Mouse (Mus musculus) embryo, embryonic 10 days (tissue): ENCODE results near the gene Cep70.
A peak's percentile ranks its signal among the peaks of the same experiment; 100 is the strongest.

Experiments
- DNase-seq: peaks from one replicate; pipeline ENCODE4 v3.0.0-alpha.2; 2015; ENCODE audit warnings: low spot score

The Cep70 gene

DNA sequence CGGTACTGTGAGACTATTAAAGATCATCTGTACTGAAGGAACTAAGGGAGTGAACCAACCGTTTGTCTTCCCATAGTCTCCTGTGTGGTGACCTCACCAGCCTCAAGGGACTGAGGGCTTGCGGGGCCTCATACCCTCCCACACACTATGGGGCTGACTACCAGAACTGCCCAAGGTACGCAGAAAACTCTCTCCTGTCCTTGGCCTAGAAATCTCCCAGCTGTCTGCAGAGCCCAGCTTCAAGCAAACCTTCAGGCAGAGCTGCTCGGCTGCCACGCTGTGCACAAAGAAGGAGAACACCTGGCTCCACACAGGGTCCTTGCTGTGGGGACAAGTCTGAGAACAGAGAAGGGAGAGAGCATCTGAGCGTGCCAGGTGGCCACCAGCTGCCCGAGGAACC lies 76.8 kb downstream of the Cep70 start:
- no peak for DNase-seq

- no peak for DNase-seq
These were observed 82.2 kb downstream of the Cep70 start for GRCm38 (mm10) chr9:99325208-99325929.

DNA sequence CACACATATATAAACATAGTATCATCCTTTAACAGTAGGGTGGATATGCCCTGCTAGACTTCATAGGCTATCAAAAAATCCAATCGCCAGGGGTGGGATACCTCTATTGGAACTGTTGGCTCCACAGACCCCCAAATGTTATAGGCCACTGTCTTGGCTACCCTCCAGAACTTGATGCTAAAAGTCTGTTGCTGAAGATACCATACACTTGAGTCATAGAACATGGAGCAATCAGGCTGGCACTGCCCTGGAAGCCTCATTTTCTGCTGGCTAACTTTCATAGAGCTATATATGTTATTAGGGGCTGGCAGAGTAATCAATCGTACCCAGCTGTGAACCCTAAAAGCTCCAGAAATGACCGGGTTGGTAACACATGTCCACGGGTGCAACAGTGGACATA lies 82.8 kb downstream of the Cep70 start:
- no peak for DNase-seq

DNA sequence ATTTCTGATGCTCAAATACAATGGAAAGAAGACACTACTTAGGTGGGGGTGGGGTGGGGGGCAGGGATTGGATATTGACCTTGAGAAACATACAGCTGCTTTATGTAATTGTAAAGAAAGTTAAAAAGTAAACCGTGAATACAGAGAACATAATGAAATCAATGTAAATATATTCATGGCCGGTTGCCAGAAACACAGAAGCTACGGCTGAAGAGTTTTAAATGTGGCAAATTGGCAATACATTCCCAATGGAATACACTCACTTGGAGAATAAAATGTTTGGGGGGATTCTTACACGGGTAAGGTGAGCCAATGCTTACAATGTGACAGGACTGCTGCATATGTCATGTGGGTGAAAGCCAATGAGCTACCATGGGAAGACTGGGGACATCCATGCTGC lies 83.7 kb downstream of the Cep70 start:
- DNase-seq = no peak

- DNase-seq = no peak
These were observed 93.4 kb downstream of the Cep70 start for GRCm38 (mm10) chr9:99336538-99336937.

DNA sequence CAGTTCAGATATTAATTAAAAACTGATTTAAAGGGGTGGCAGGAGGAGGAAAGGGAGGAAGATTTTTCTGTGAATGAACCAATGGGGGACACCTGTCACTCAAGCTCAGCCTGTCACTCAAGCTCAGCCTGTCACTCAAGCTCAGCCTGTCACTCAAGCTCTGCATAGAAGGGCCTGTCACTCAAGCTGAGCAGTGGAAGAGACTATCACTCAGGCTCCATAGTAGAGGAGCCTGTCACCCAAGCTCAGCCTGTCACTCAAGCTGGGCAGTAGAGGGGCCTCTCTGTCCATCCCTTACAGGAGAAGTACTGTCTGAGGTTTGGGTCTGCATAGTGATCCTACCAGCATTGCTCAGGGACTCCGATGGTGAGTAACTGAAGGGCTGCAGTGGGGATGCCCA lies 95.1 kb downstream of the Cep70 start:
- no peak for DNase-seq

- no peak for DNase-seq
These were observed 96.0 kb downstream of the Cep70 start for GRCm38 (mm10) chr9:99339182-99339581.

DNA sequence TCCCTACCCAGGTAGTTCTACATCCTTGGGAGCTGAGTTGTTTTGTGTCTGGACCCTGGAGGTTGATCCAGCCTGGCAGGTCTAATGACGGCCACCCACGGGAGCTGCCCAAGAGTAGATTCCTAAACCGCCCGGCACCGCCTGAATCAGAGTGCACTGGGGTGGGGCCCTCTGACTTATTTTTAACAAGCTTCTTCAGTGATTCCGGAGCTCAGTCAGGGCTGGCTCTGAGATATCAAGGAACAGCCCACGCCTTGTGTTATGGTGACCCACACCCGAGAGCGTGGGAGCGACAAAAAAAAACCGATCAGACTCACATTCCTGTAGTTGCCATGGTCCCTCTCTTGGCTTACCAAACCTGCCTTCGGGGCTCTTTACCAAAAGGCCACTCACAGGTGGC lies 97.0 kb downstream of the Cep70 start:
- no peak for DNase-seq

- no peak for DNase-seq
These were observed 98.4 kb downstream of the Cep70 start for GRCm38 (mm10) chr9:99341600-99341999.

- DNase-seq = peak; percentile 19
These were observed 102.2 kb downstream of the Cep70 start for GRCm38 (mm10) chr9:99345351-99345792.
